Mouse (Mus musculus) left cerebral cortex, adult 9 months (tissue): Measurements from ENCODE around the gene Sh3rf3.

Experiments
- DNase-seq, 2 experiments: peaks; one replicate each; pipeline ENCODE4 v3.0.0; 2022; ENCODE audit warnings: low spot score in 2 of 2

The Sh3rf3 gene

GRCm38 (mm10) chr10:58854548-58855198 is 41.5 kb downstream of the Sh3rf3 start:
- no peak for DNase-seq

- DNase-seq = no peak
These were observed 42.1 kb downstream of the Sh3rf3 start for GRCm38 (mm10) chr10:58855199-58855751.

- DNase-seq = no peak
These were observed 42.7 kb downstream of the Sh3rf3 start for GRCm38 (mm10) chr10:58855814-58856213.

- DNase-seq = no peak
These were observed 43.6 kb downstream of the Sh3rf3 start for GRCm38 (mm10) chr10:58856742-58857141.

- no peak for DNase-seq
These were observed 51.6 kb downstream of the Sh3rf3 start for GRCm38 (mm10) chr10:58864735-58865134.

GRCm38 (mm10) chr10:58867536-58867935 is 54.4 kb downstream of the Sh3rf3 start:
- DNase-seq = no peak

- no peak for DNase-seq
These were observed 56.7 kb downstream of the Sh3rf3 start for GRCm38 (mm10) chr10:58869836-58870235.

- DNase-seq = peak; percentile 46 to 81
These were observed 58.1 kb downstream of the Sh3rf3 start for GRCm38 (mm10) chr10:58871149-58871820.

- no peak for DNase-seq
These were observed 58.8 kb downstream of the Sh3rf3 start for GRCm38 (mm10) chr10:58871821-58872577.

- DNase-seq = no peak
These were observed 64.7 kb downstream of the Sh3rf3 start for GRCm38 (mm10) chr10:58877835-58878234.

- no peak for DNase-seq
These were observed 65.5 kb downstream of the Sh3rf3 start for GRCm38 (mm10) chr10:58878636-58879035.

GRCm38 (mm10) chr10:58882741-58883140 is 69.6 kb downstream of the Sh3rf3 start:
- no peak for DNase-seq

GRCm38 (mm10) chr10:58885351-58885750 is 72.2 kb downstream of the Sh3rf3 start:
- no peak for DNase-seq

GRCm38 (mm10) chr10:58885816-58886215 is 72.7 kb downstream of the Sh3rf3 start:
- peak in 1 of 2 experiments; percentile 28 for DNase-seq

- DNase-seq = no peak
These were observed 77.7 kb downstream of the Sh3rf3 start for GRCm38 (mm10) chr10:58890671-58891439.

- no peak for DNase-seq
These were observed 82.3 kb downstream of the Sh3rf3 start for GRCm38 (mm10) chr10:58895431-58895830.

- DNase-seq = no peak
These were observed 83.9 kb downstream of the Sh3rf3 start for GRCm38 (mm10) chr10:58897009-58897543.

GRCm38 (mm10) chr10:58905253-58905652 is 92.1 kb downstream of the Sh3rf3 start:
- no peak for DNase-seq

GRCm38 (mm10) chr10:58907001-58907443 is 93.9 kb downstream of the Sh3rf3 start:
- DNase-seq = no peak

- DNase-seq = no peak
These were observed 95.3 kb downstream of the Sh3rf3 start for GRCm38 (mm10) chr10:58908451-58908850.
